Comparison of ENCODE assay signal across 8 mouse cellular contexts in the genomic region with DNA sequence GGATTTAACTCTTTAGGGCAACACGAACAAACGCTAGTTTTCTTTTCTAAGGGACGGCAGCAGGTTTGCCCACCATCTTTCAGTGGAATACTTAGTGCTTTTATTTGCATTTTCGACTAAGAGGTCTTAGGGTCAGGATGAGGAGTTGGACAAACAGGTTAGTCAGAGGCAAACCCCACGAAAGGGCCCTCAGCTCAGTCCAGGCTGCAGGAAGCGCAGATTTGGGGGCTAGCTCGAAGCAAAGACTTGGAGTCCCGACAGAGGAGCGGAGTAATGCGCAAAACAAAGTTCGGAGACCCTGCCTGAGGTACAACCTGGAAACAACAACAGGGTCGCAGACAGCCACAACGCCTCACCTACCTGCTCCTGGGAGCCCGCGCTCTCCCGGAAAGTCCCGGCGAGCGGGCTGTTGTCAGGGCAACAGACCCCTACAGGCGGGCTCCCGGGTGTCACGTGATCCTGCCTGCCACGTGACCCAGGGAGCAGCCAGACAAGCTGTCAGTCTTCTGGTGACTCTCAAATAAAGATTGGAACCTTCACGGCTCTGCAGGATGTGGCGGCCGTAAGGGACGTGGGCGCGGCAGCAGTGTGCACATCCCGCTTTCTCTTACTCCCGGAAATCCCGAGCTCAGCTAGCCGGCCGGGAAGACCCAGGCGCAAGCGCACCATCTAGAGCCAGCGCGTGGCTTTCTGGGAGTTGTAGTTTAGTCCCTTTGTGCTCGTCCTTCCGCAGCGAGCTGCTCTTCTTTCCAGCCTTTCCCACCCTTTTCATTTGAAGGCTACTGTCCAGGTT. TPM values are rescaled to one million over a fixed set of nuclear protein-coding genes. Genes with fewer than 3 reads are reported as not detected.
DNase-seq lines count a peak whose midpoint lies in the region; ATAC-seq lines count a peak whose summit lies in the region.

A gene (minus strand): TSS at position 634 of the 793 bp plus-strand sequence.

- H3K36me3 ChIP-seq in hindbrain, embryonic 15.5 days: no peaks in the 10 kb centered on the region

- WGBS in hindbrain, embryonic 15.5 days: under 1% methylated on average over 41 of the region's 41 CpGs

- H3K4me3 ChIP-seq in hindbrain, embryonic 15.5 days: peak within 1 kb of the TSS; percentile 67

- DNase-seq in T-cell, adult 2 months (ENCODE audit: low spot score): peak; percentile 86
- peak; percentile 82 to 90 for DNase-seq in cerebellum, postnatal 36 days
- peak; percentile 90 to 95 for DNase-seq in frontal cortex, postnatal 36 days (ENCODE audit: low spot score in 2 of 2)
- peak; percentile 87 for DNase-seq in left cerebral cortex, adult 11 months (ENCODE audit: low spot score)
- DNase-seq in lung, postnatal 4 days: peak; percentile 89 to 92
- DNase-seq in retina, postnatal 7 days (ENCODE audit: low read depth, low spot score): peak; percentile 82
- DNase-seq in urinary bladder, adult 2 months (ENCODE audit: low spot score): peak; percentile 88

- H3K4me1 ChIP-seq in hindbrain, embryonic 15.5 days (replicated peaks): peaks cover 7% of the 10 kb centered on the region

- no peaks in the 10 kb centered on the region for H3K9me3 ChIP-seq in hindbrain, embryonic 15.5 days

- no peaks in the 10 kb centered on the region for H3K27me3 ChIP-seq in hindbrain, embryonic 15.5 days

- ATAC-seq in hindbrain, embryonic 15.5 days (ENCODE audit: low FRiP score, low read depth): peak; percentile 99

- peak within 1 kb of the TSS; percentile 93 for H3K27ac ChIP-seq in hindbrain, embryonic 15.5 days (replicated peaks)

- H3K9ac ChIP-seq in hindbrain, embryonic 15.5 days: peak within 1 kb of the TSS; percentile 49

- H3K4me2 ChIP-seq in hindbrain, embryonic 15.5 days: peak within 1 kb of the TSS; percentile 71

RNA-seq across cellular contexts. Expression of the gene that starts here (rescaled TPM):
- polyA plus RNA-seq in hindbrain, embryonic 15.5 days (2015; fragmentation: Nextera tagmentation; extraction: Ambion mirVana): 6.4 and 7.3 TPM in 2 replicates
- 3.4 and 4.6 TPM in 2 replicates for polyA plus RNA-seq in urinary bladder, adult 2 months (2012; rRNA removed)

Comparison
In these comparisons a context has a peak if more than half of its experiments do, and no peak if none do; other contexts are left out.
1. Peak in every context shown above with its lines: DNase-seq, ATAC-seq, H3K4me3 ChIP-seq and H3K27ac ChIP-seq.